Mouse (Mus musculus) ES-Bruce4 (cell line): ENCODE results near the gene Fxn.

ENCODE experiments used
- CTCF ChIP-seq: IDR thresholded peaks from one replicate; pipeline ENCODE4 v1.8.1; 2011; ENCODE audit warnings: low read depth, low read length
- EP300 ChIP-seq: IDR thresholded peaks from 2 replicates; pipeline ENCODE4 v1.6.1; 2011; ENCODE audit warnings: low read depth, low read length; ENCODE audit not compliant: insufficient read depth
- POLR2A ChIP-seq: IDR thresholded peaks from one replicate; pipeline ENCODE4 v1.8.1; 2011; ENCODE audit warnings: low read length; ENCODE audit not compliant: insufficient read depth

GRCm38 (mm10) chr19:24301768-24302148 lies 21.4 kb upstream of the Fxn start:
- TF ChIP-seq POLR2A, result no peak
- TF ChIP-seq EP300, result no peak
- TF ChIP-seq CTCF, result no peak
